Mouse (Mus musculus) lung, embryonic 14.5 days (tissue): ENCODE results near the gene Cfap70. TPM values are rescaled to one million over a fixed set of nuclear protein-coding genes. Genes with fewer than 3 reads are reported as not detected.

ENCODE experiments used
- ATAC-seq: fragments of 200-750 bp; cut with Nextera tagmentation; 2 replicates; pipeline ENCODE4 v1.8.0; 2017; ENCODE audit warnings: mild to moderate bottlenecking, moderate TSS enrichment, moderate library complexity; ENCODE audit not compliant: insufficient read depth
- DNase-seq: peaks from one replicate; pipeline ENCODE4 v3.0.0-alpha.2; 2015
- H3K27ac ChIP-seq: fragments of 300-500 bp; sonication (generic); 2 replicates; pipeline ENCODE4 v1.5.1; 2014; ENCODE audit warnings: low read depth, mild to moderate bottlenecking, moderate library complexity
- H3K27me3 ChIP-seq: fragments of 300-500 bp; sonication (generic); 2 replicates; pipeline ENCODE4 v1.6.1; 2014; ENCODE audit warnings: low read length, control low read depth; ENCODE audit not compliant: insufficient read depth
- H3K36me3 ChIP-seq: fragments of 300-500 bp; sonication (generic); 2 replicates; pipeline ENCODE4 v1.6.1; 2014; ENCODE audit warnings: control low read depth; ENCODE audit not compliant: insufficient read depth
- H3K4me1 ChIP-seq: fragments of 300-500 bp; sonication (generic); 2 replicates; pipeline ENCODE4 v1.6.1; 2014; ENCODE audit warnings: antibody characterized with exemption, control low read depth; ENCODE audit not compliant: insufficient read depth
- H3K4me2 ChIP-seq: fragments of 300-500 bp; sonication (generic); 2 replicates; pipeline ENCODE4 v1.6.1; 2014; ENCODE audit warnings: mild to moderate bottlenecking
- H3K4me3 ChIP-seq: fragments of 300-500 bp; sonication (generic); 2 replicates; pipeline ENCODE4 v1.5.1; 2014; ENCODE audit warnings: low read depth, low read length
- H3K9ac ChIP-seq: fragments of 300-500 bp; sonication (generic); 2 replicates; pipeline ENCODE4 v1.6.1; 2014
- H3K9me3 ChIP-seq: fragments of 300-500 bp; sonication (generic); 2 replicates; pipeline ENCODE4 v1.6.1; 2016; ENCODE audit warnings: low read depth, low read length, control low read depth
- CTCF ChIP-seq: IDR thresholded peaks from 2 replicates; pipeline ENCODE4 v1.5.1; 2016; ENCODE audit warnings: antibody characterized with exemption, low read depth
- WGBS: fragments of 180-500 bp; shearing (Covaris S2); extraction: QIAGEN DNeasy Blood & Tissue Kit; methylation state at CpG from one replicate; pipeline ENCODE4 v1.1.7; 2014; 5-methylcytosine and 5-hydroxymethylcytosine counted together
- polyA plus RNA-seq: library from polyadenylated mRNA; unstranded; fragments of >200 nt; fragmentation: Nextera tagmentation; extraction: Ambion mirVana; gene quantifications from 2 replicates; pipeline ENCODE4 v1.2.1, GENCODE M21; 2014

The Cfap70 gene
- polyA plus RNA-seq, 1 experiment from 2014 or later, result 0.82 TPM

DNA sequence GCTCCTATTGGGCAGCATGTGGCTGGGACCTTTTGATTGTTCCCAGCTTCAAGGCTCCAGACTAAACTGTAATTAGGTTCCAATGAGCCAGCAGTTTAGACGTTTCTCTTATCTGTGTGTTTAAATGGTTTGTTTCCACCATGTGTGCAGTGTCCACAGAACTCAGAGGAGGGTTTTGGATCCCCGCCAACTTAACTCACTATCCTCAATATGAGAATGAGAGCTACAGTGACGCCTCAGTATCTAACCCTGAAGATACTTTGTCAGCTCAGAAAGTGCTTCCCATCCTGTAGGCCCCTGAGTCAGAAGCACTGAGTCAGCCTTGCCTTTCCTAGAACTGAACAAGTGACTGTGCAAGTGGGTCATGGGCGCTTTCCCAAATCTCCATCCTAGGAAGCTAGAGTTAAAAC lies 74.9 kb downstream of the Cfap70 start:
- Histone ChIP-seq H3K4me1 (no peaks in the 10 kb centered on the region), H3K4me2 (no peak overlapping the region), H3K27me3 (no peaks in the 10 kb centered on the region), H3K27ac (no peak overlapping the region), H3K36me3 (peaks cover 63% of the 10 kb centered on the region), H3K9ac (no peak overlapping the region), H3K4me3 (no peak overlapping the region), H3K9me3 (no peaks in the 10 kb centered on the region)
- peak; percentile 86 for DNase-seq
- ATAC-seq, result peak; percentile 88
- WGBS, result 48% methylated on average over 4 of the region's 4 CpGs
- TF ChIP-seq CTCF, result no peak

DNA sequence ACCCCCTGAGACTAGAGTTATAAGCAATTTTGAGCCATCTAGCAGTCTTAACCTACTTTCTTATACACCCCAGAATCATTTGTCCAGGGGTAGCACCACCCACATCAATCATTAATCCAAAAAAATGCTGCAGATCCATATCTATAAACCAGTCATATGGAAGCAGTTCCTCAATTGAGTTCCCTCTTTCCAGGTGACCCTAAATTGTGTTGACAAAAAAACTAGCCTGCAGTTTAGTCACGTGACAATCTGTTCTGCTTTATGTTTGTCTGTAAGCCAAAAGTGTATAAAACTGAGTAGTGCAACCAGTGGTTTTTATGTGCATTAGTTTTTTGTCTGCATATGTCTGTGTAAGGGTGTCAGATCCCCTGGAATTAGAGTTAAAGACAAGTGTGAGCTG lies 80.2 kb downstream of the Cfap70 start:
- Histone ChIP-seq H3K27ac (no peak overlapping the region), H3K4me2 (no peak overlapping the region), H3K9ac (no peak overlapping the region), H3K4me1 (no peaks in the 10 kb centered on the region), H3K9me3 (no peaks in the 10 kb centered on the region), H3K4me3 (no peak overlapping the region), H3K27me3 (no peaks in the 10 kb centered on the region), H3K36me3 (peaks cover 52% of the 10 kb centered on the region)
- DNase-seq, result no peak
- ATAC-seq, result no peak
- 78% methylated on average over 1 of the region's 1 CpGs for WGBS
- TF ChIP-seq CTCF, result no peak

DNA sequence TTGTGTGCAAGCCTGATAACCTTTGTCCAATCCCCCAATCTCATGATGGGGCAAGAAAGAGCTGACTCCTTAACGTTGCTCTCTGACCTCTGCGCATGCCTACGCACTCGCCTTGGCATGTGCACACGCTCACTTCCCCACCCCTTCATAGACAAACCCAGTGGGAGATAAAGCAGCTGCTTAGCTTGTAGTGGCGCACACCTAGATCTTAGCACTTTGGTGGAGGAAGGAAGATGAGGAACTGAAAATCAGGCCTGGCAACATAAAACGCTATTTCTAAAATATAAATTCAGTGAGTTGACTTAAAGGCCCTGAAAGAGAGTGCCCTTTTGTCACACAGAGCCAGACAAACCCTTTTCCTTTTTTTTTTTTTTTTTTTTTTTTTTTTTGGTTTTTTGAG lies 81.2 kb downstream of the Cfap70 start:
- no peak overlapping the region for H3K4me3 ChIP-seq
- WGBS, result 77% methylated on average over 7 of the region's 7 CpGs
- no peak for DNase-seq

DNA sequence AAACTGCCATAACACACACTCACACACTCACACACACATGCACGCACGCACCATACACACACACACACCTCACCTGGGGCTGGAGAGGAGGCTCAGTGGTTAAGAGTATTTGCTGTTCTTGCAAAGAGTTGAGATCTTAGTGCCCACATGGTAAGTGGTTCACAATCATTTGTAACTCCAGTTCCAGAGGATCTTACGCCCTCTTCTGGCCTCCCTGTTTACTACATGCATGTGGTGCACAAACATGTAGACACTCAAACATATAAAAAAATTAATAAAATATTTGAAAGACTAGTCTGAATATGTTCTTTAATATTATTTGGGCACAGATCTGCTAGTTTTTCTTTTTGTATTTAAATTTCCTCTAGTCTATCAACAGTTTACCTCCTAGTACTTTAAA lies 83.8 kb downstream of the Cfap70 start:
- H3K27ac ChIP-seq, result no peak overlapping the region
- no peak overlapping the region for H3K9ac ChIP-seq
- no peaks in the 10 kb centered on the region for H3K4me1 ChIP-seq
- H3K9me3 ChIP-seq, result no peaks in the 10 kb centered on the region
- H3K4me3 ChIP-seq, result no peak overlapping the region
- DNase-seq (no peak), ATAC-seq (no peak)
- H3K27me3 ChIP-seq, result no peaks in the 10 kb centered on the region
- H3K4me2 ChIP-seq, result no peak overlapping the region
- H3K36me3 ChIP-seq, result peaks cover 49% of the 10 kb centered on the region
- WGBS, result 92% methylated on average over 3 of the region's 3 CpGs
- no peak for TF ChIP-seq CTCF

More for the DNA sequence above, 81.2 kb downstream of the Cfap70 start:
- H3K9ac ChIP-seq, result no peak overlapping the region
- H3K4me1 ChIP-seq, result no peaks in the 10 kb centered on the region
- peaks cover 49% of the 10 kb centered on the region for H3K36me3 ChIP-seq
- H3K9me3 ChIP-seq, result no peaks in the 10 kb centered on the region
- no peak for ATAC-seq
- H3K27me3 ChIP-seq, result no peaks in the 10 kb centered on the region
- no peak for TF ChIP-seq CTCF
- H3K27ac ChIP-seq, result no peak overlapping the region
- no peak overlapping the region for H3K4me2 ChIP-seq

DNA sequence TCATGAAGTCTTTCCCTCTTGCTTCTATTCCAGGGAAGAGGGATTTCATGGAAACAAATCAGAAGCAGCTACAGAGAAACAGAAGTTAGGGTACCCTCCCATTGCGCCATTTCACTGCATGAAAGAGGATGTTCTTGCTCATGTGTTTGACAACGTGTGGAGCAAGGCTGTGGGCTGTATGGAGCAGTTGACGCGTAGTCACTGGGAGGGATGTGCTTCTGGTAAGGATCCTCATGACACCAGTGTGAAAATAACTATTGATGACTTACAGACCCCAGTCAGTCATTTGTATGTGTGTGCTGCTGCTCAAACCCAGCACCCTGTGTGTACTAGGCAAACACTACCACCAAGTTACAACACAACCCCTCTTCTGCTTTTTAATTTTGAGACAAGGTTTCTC lies 88.8 kb downstream of the Cfap70 start:
- no peak overlapping the region for H3K4me2 ChIP-seq
- H3K27ac ChIP-seq, result no peak overlapping the region
- DNase-seq (no peak), ATAC-seq (no peak)
- H3K36me3 ChIP-seq, result peaks cover 79% of the 10 kb centered on the region
- WGBS, result 92% methylated on average over 4 of the region's 4 CpGs
- no peak overlapping the region for H3K9ac ChIP-seq
- H3K9me3 ChIP-seq, result no peaks in the 10 kb centered on the region
- H3K4me1 ChIP-seq, result no peaks in the 10 kb centered on the region
- H3K4me3 ChIP-seq, result no peak overlapping the region
- no peak for TF ChIP-seq CTCF
- H3K27me3 ChIP-seq, result no peaks in the 10 kb centered on the region

DNA sequence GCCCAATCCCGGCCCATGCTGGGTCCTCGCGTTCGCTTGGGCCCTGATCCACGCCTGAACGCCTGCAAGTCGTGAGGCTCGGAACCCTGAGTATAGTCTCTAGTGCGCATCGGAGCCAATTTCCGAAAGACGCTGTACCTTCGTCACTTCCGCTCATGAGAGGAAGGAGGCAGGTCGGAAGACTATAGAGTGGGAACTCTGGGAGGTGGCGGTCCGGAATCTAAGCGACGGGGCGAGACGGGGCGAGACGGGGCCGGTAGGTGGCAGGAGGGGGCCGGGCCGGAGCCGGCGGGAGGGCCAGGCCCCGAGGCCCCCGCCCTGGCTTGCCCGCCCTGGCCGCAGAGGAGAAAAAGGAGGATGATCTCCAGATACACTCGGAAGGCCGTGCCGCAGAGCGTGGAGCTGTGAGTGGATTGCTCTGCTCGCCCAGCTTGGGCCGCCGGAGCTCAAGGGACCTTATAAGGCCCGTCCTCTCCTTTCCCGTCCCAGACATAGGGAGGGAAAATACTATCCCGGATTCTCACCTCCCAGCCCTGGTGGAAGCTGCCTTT lies 104.0 kb downstream of the Cfap70 start, which contains the start of the genes Ecd and Fam149b:
Gene Ecd, minus strand, starts transcription at position 131 of the 551 bp plus-strand sequence.
Gene Fam149b, plus strand, starts transcription at position 172 of the 551 bp plus-strand sequence.
- DNase-seq (peak; percentile 99), ATAC-seq (peak; percentile 99)
- H3K9ac ChIP-seq, result peak within 1 kb of the TSS; percentile 96
- no peaks in the 10 kb centered on the region for H3K9me3 ChIP-seq
- peak; percentile 56 for TF ChIP-seq CTCF
- peaks cover 5% of the 10 kb centered on the region; the same call in 1 of the 2 replicates for H3K4me1 ChIP-seq
- under 1% methylated on average over 42 of the region's 42 CpGs for WGBS
- H3K27ac ChIP-seq, result peak within 1 kb of the TSS; percentile 92
- peak within 1 kb of the TSS; percentile 75 for H3K4me3 ChIP-seq
- H3K36me3 ChIP-seq, result peaks cover 29% of the 10 kb centered on the region; the same call in 1 of the 2 replicates
- no peaks in the 10 kb centered on the region for H3K27me3 ChIP-seq
- H3K4me2 ChIP-seq, result peak within 1 kb of the TSS; percentile 70

DNA sequence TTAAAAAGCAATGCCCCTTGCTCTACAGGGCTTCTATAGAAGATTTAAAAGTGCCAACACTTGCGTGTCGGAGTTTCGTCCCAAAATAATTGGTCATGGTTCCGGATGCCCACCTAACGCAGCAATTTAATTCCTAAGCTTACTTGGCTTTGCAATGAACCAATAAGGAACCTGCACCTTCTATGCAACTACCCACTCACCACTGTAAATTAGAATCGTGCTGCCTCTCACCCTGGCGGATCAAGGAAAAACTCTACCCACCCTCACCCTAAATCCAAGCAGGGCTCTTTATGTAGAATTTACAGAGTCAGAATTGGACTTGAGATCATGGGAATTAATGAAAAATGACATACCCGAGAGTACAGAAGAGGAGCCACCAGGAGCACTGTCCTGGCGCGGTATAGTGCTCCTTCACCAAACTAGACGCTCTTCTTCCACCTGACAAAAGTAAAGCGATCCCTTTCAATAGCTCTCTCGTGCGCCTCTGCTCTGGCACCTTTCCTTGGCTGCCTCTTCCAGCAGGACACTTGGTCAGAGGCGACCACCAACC lies 104.5 kb downstream of the Cfap70 start:
- ATAC-seq, result peak; percentile 21

More for the DNA sequence above, 104.5 kb downstream of the Cfap70 start:
- Histone ChIP-seq H3K4me2 (peak overlapping the region; percentile 70), H3K9me3 (no peaks in the 10 kb centered on the region), H3K9ac (peak overlapping the region; percentile 96), H3K27ac (peak overlapping the region; percentile 6; the same call in 1 of the 2 replicates), H3K36me3 (peaks cover 29% of the 10 kb centered on the region; the same call in 1 of the 2 replicates), H3K27me3 (no peaks in the 10 kb centered on the region), H3K4me3 (peak overlapping the region; percentile 75), H3K4me1 (peaks cover 5% of the 10 kb centered on the region; the same call in 1 of the 2 replicates)
- no peak for TF ChIP-seq CTCF
- no peak for DNase-seq
- WGBS, result 4% methylated on average over 15 of the region's 15 CpGs
